14 mouse cellular contexts compared by ENCODE assay signal in genomic region chr7:98991204-98991761, GRCm38 (mm10).
A peak's percentile ranks its signal among the peaks of the same experiment; 100 is the strongest.
DNase-seq lines count a peak whose midpoint lies in the region.
"Had no signal": no experiment of that assay in that cellular context is flagged by ENCODE, and none has a peak within 500 bp of the region (broad histone marks: within the 10 kb centered on the region; RNA-seq: fewer than 3 reads in every experiment).

No protein-coding gene starts in this region.

- peak; percentile 7 for DNase-seq in heart, adult 11 months
- no peak for DNase-seq in heart, adult 9 months (ENCODE audit: low spot score in 2 of 2)
- DNase-seq in 416B (ENCODE audit: low read depth): peak; percentile 30
- peak; percentile 46 for DNase-seq in MEL-GATA-1-ER (ENCODE audit: extremely low read depth, low read depth)
- DNase-seq in cerebellum, postnatal 36 days: no peak
- DNase-seq: adrenal gland, adult 2 months; adrenal gland, postnatal 10 days; adrenal gland, postnatal 25 days; cerebellum, adult 11 months; cerebellum, adult 18-20 months; cerebellum, adult 8-10 months; cerebellum, adult 9-11 months; cerebellum, postnatal 14 days; forebrain, postnatal 0 days had no signal

Comparison
In these comparisons a context has a peak if more than half of its experiments do, and no peak if none do; other contexts are left out.
1. DNase-seq: peak in heart, adult 11 months (single experiment), 416B (single experiment) and MEL-GATA-1-ER (single experiment); none in heart, adult 9 months (0 of 2) and cerebellum, postnatal 36 days (0 of 2).